In genomic region chr1:168476917-168477316, GRCm38 (mm10) we compare ENCODE assay signal across 12 mouse cellular contexts. TPM values are rescaled to one million over a fixed set of nuclear protein-coding genes. Genes with fewer than 3 reads are reported as not detected.
DNase-seq lines count a peak whose midpoint lies in the region; ATAC-seq lines count a peak whose summit lies in the region.
"Had no signal": no experiment of that assay in that cellular context is flagged by ENCODE, and none has a peak within 500 bp of the region (broad histone marks: within the 10 kb centered on the region; RNA-seq: fewer than 3 reads in every experiment).

No protein-coding gene starts in this region.

- H3K4me2 ChIP-seq in forebrain, embryonic 12.5 days: no peak overlapping the region
- no peak overlapping the region for H3K4me2 ChIP-seq in forebrain, embryonic 14.5 days (ENCODE audit: low read length)
- H3K4me2 ChIP-seq in embryonic facial prominence, embryonic 13.5 days: peak overlapping the region; percentile 38; the same call in 1 of the 2 replicates
- no peak overlapping the region for H3K4me2 ChIP-seq in hindbrain, embryonic 13.5 days
- no peak overlapping the region for H3K4me2 ChIP-seq in forebrain, embryonic 16.5 days (ENCODE audit: low read length)

- H3K36me3 ChIP-seq in forebrain, embryonic 12.5 days (replicated peaks): no peaks in the 10 kb centered on the region
- H3K36me3 ChIP-seq in forebrain, embryonic 14.5 days (ENCODE audit: control insufficient read depth, insufficient read depth, low read length): no peaks in the 10 kb centered on the region
- no peaks in the 10 kb centered on the region for H3K36me3 ChIP-seq in embryonic facial prominence, embryonic 13.5 days
- H3K36me3 ChIP-seq in heart, embryonic 10.5 days: no peaks in the 10 kb centered on the region
- no peaks in the 10 kb centered on the region for H3K36me3 ChIP-seq in hindbrain, embryonic 13.5 days
- H3K36me3 ChIP-seq in forebrain, embryonic 16.5 days (ENCODE audit: control insufficient read depth, insufficient read depth): no peaks in the 10 kb centered on the region
- H3K36me3 ChIP-seq: limb, embryonic 13.5 days had no signal

- no peaks in the 10 kb centered on the region for H3K9me3 ChIP-seq in forebrain, embryonic 12.5 days
- no peaks in the 10 kb centered on the region for H3K9me3 ChIP-seq in forebrain, embryonic 14.5 days (replicated peaks; ENCODE audit: control insufficient read depth, low read length)
- H3K9me3 ChIP-seq in embryonic facial prominence, embryonic 13.5 days: no peaks in the 10 kb centered on the region
- H3K9me3 ChIP-seq in heart, embryonic 10.5 days: no peaks in the 10 kb centered on the region
- no peaks in the 10 kb centered on the region for H3K9me3 ChIP-seq in hindbrain, embryonic 13.5 days
- no peaks in the 10 kb centered on the region for H3K9me3 ChIP-seq in forebrain, embryonic 16.5 days (ENCODE audit: control insufficient read depth, low read length)
- H3K9me3 ChIP-seq: limb, embryonic 13.5 days had no signal

- 64% methylated on average over 3 of the region's 3 CpGs for WGBS in forebrain, embryonic 12.5 days
- WGBS in forebrain, embryonic 14.5 days: 54% methylated on average over 3 of the region's 3 CpGs
- WGBS in embryonic facial prominence, embryonic 13.5 days: 64% methylated on average over 3 of the region's 3 CpGs
- 32% methylated on average over 3 of the region's 3 CpGs for WGBS in heart, embryonic 10.5 days
- 56% methylated on average over 3 of the region's 3 CpGs for WGBS in hindbrain, embryonic 13.5 days
- WGBS in forebrain, embryonic 16.5 days: 39% methylated on average over 3 of the region's 3 CpGs

- ATAC-seq in forebrain, embryonic 12.5 days (ENCODE audit: low FRiP score): no peak
- no peak for ATAC-seq in forebrain, embryonic 14.5 days
- ATAC-seq in embryonic facial prominence, embryonic 13.5 days (ENCODE audit: insufficient number of reproducible peaks, insufficient read depth, low FRiP score, low TSS enrichment, low read depth): no peak
- no peak for ATAC-seq in hindbrain, embryonic 13.5 days (ENCODE audit: low FRiP score)
- ATAC-seq in forebrain, embryonic 16.5 days: no peak
- ATAC-seq: CD4-positive, CD25-positive, alpha-beta regulatory T cell, adult 4 months; intestine, postnatal 0 days had no signal

- 0 out of 2 replicates have a peak, but pooled peaks cover 8% of the 10 kb centered on the region for H3K27me3 ChIP-seq in forebrain, embryonic 12.5 days
- no peaks in the 10 kb centered on the region for H3K27me3 ChIP-seq in forebrain, embryonic 14.5 days (replicated peaks; ENCODE audit: control insufficient read depth, insufficient read depth, low read length)
- H3K27me3 ChIP-seq in embryonic facial prominence, embryonic 13.5 days: no peaks in the 10 kb centered on the region
- H3K27me3 ChIP-seq in heart, embryonic 10.5 days (ENCODE audit: insufficient read depth, poor library complexity, severe bottlenecking): no peaks in the 10 kb centered on the region
- H3K27me3 ChIP-seq in hindbrain, embryonic 13.5 days: no peaks in the 10 kb centered on the region
- H3K27me3 ChIP-seq in forebrain, embryonic 16.5 days (replicated peaks; ENCODE audit: control insufficient read depth, insufficient read depth, low read length): no peaks in the 10 kb centered on the region
- H3K27me3 ChIP-seq: limb, embryonic 13.5 days had no signal

- H3K4me1 ChIP-seq in forebrain, embryonic 12.5 days: peaks cover 43% of the 10 kb centered on the region
- H3K4me1 ChIP-seq in forebrain, embryonic 14.5 days (ENCODE audit: control insufficient read depth, insufficient read depth, low read length): peaks cover 39% of the 10 kb centered on the region
- H3K4me1 ChIP-seq in embryonic facial prominence, embryonic 13.5 days: peaks cover 44% of the 10 kb centered on the region
- H3K4me1 ChIP-seq in heart, embryonic 10.5 days: peaks cover 39% of the 10 kb centered on the region
- H3K4me1 ChIP-seq in hindbrain, embryonic 13.5 days (replicated peaks): peaks cover 42% of the 10 kb centered on the region
- H3K4me1 ChIP-seq in forebrain, embryonic 16.5 days (replicated peaks; ENCODE audit: control insufficient read depth, insufficient read depth, low read length): peaks cover 26% of the 10 kb centered on the region

- no peak overlapping the region for H3K9ac ChIP-seq in forebrain, embryonic 12.5 days
- H3K9ac ChIP-seq in forebrain, embryonic 14.5 days (ENCODE audit: low read length): no peak overlapping the region
- H3K9ac ChIP-seq in embryonic facial prominence, embryonic 13.5 days: no peak overlapping the region
- H3K9ac ChIP-seq in hindbrain, embryonic 13.5 days: no peak overlapping the region
- H3K9ac ChIP-seq in forebrain, embryonic 16.5 days (replicated peaks; ENCODE audit: low read depth, low read length): no peak overlapping the region
- H3K9ac ChIP-seq: limb, embryonic 13.5 days had no signal

- H3K4me3 ChIP-seq in forebrain, embryonic 12.5 days (replicated peaks): no peak overlapping the region
- no peak overlapping the region for H3K4me3 ChIP-seq in forebrain, embryonic 14.5 days (ENCODE audit: low read depth, low read length)
- H3K4me3 ChIP-seq in embryonic facial prominence, embryonic 13.5 days: no peak overlapping the region
- no peak overlapping the region for H3K4me3 ChIP-seq in heart, embryonic 10.5 days
- no peak overlapping the region for H3K4me3 ChIP-seq in hindbrain, embryonic 13.5 days
- H3K4me3 ChIP-seq in forebrain, embryonic 16.5 days (replicated peaks; ENCODE audit: low read length): no peak overlapping the region
- H3K4me3 ChIP-seq: layer of hippocampus, adult 2 months; limb, embryonic 13.5 days had no signal

- no peak for DNase-seq in forebrain, embryonic 14.5 days (ENCODE audit: low spot score)
- peak; percentile 79 for DNase-seq in heart, embryonic 10.5 days (ENCODE audit: low spot score)
- DNase-seq in spleen, adult 18-20 months: no peak
- DNase-seq in spleen, adult 12 weeks (ENCODE audit: low spot score): no peak

- H3K27ac ChIP-seq in forebrain, embryonic 12.5 days: 0 out of 2 replicates have a peak overlapping the region, but pooled peaks have one; percentile 33
- H3K27ac ChIP-seq in forebrain, embryonic 14.5 days (ENCODE audit: low read depth, low read length): no peak overlapping the region
- peak overlapping the region; percentile 39; the same call in 1 of the 2 replicates for H3K27ac ChIP-seq in embryonic facial prominence, embryonic 13.5 days
- peak overlapping the region; percentile 78 for H3K27ac ChIP-seq in heart, embryonic 10.5 days
- H3K27ac ChIP-seq in hindbrain, embryonic 13.5 days: peak overlapping the region; percentile 63
- H3K27ac ChIP-seq in forebrain, embryonic 16.5 days (ENCODE audit: low read length): no peak overlapping the region
- H3K27ac ChIP-seq: layer of hippocampus, adult 2 months; limb, embryonic 13.5 days had no signal

RNA-seq across cellular contexts. Expression of gene Pbx1, which starts 44.8 kb away (rescaled TPM):
- 69.4 and 72.2 TPM in 2 replicates for polyA plus RNA-seq in forebrain, embryonic 12.5 days (2016; fragmentation: Nextera tagmentation; extraction: Ambion mirVana)
- polyA plus RNA-seq in forebrain, embryonic 14.5 days (2014; fragmentation: Nextera tagmentation; extraction: Ambion mirVana): 66.7 and 76.8 TPM in 2 replicates
- polyA plus RNA-seq in embryonic facial prominence, embryonic 13.5 days (2015; fragmentation: Nextera tagmentation; extraction: Ambion mirVana): 47.7 and 49.9 TPM in 2 replicates
- 19.7 and 29.5 TPM in 2 replicates for polyA plus RNA-seq in heart, embryonic 10.5 days (2016; fragmentation: Nextera tagmentation; extraction: Ambion mirVana)
- 53.6 and 54.9 TPM in 2 replicates for polyA plus RNA-seq in hindbrain, embryonic 13.5 days (2015; fragmentation: Nextera tagmentation; extraction: Ambion mirVana)
- polyA plus RNA-seq in forebrain, embryonic 16.5 days (2015; fragmentation: Nextera tagmentation; extraction: Ambion mirVana): 82.9 and 91.2 TPM in 2 replicates

Comparison
In these comparisons a context has a peak if more than half of its experiments do, and no peak if none do; other contexts are left out.
1. H3K27ac ChIP-seq: peak in forebrain, embryonic 12.5 days (single experiment), embryonic facial prominence, embryonic 13.5 days (single experiment), heart, embryonic 10.5 days (single experiment) and hindbrain, embryonic 13.5 days (single experiment); none in forebrain, embryonic 14.5 days (single experiment) and forebrain, embryonic 16.5 days (single experiment).